Mouse (Mus musculus) lung, adult 2 months (tissue): ENCODE data around the gene Srd5a3.

Experiments
- CTCF ChIP-seq: fragments of 200-500 bp; IDR thresholded peaks from 2 replicates; pipeline ENCODE4 v1.5.1; 2011; ENCODE audit warnings: mild to moderate bottlenecking, low read length, control low read depth; ENCODE audit not compliant: insufficient read depth
- POLR2A ChIP-seq: fragments of 200-500 bp; IDR thresholded peaks from 2 replicates; pipeline ENCODE4 v1.6.1; 2011; ENCODE audit warnings: low read depth, mild to moderate bottlenecking, control low read depth, low read length, borderline replicate concordance; ENCODE audit errors: extremely low read depth

- TF ChIP-seq CTCF (no peak), POLR2A (no peak)
Measured at GRCm38 (mm10) chr5:76184286-76185080, 44.4 kb downstream of the Srd5a3 start.
